Mouse (Mus musculus): Measurements from ENCODE around the gene Olfr512.

The Olfr512 gene

GRCm38 (mm10) chr7:108713020-108713419 is at the start of gene Olfr512:
Gene Olfr512 (plus strand): TSS chr7:108713320.
- DNase-seq: no peak

GRCm38 (mm10) chr7:108666118-108666517 is 47.0 kb upstream of the Olfr512 start, which contains the start of gene Olfr510:
Gene Olfr510 (plus strand): TSS chr7:108666418.
- DNase-seq: no peak

GRCm38 (mm10) chr7:108671058-108671457 is 42.1 kb upstream of the Olfr512 start:
- DNase-seq: no peak

GRCm38 (mm10) chr7:108678886-108679285 is 34.2 kb upstream of the Olfr512 start:
- no peak for DNase-seq

- no peak for DNase-seq
These were observed 37.6 kb downstream of the Olfr512 start, which contains the start of gene Olfr513 for GRCm38 (mm10) chr7:108750673-108751072. Gene Olfr513 (plus strand): TSS chr7:108750973.

- DNase-seq: no peak
These were observed 47.3 kb downstream of the Olfr512 start for GRCm38 (mm10) chr7:108760411-108760810.

Data from B cell, adult 2 months (primary cell).